Mouse (Mus musculus) olfactory bulb, adult 2 months (tissue): ENCODE data around the gene Sarm1.

Source experiments
- CTCF ChIP-seq: fragments of 200-500 bp; IDR thresholded peaks from 2 replicates; pipeline ENCODE4 v1.5.1; 2012; ENCODE audit warnings: low read depth, mild to moderate bottlenecking, low read length, moderate library complexity; ENCODE audit not compliant: insufficient read depth
- POLR2A ChIP-seq: fragments of 200-500 bp; IDR thresholded peaks from 2 replicates; pipeline ENCODE4 v1.6.1; 2012; ENCODE audit warnings: mild to moderate bottlenecking, low read depth, low read length, moderate library complexity; ENCODE audit not compliant: insufficient read depth

DNA sequence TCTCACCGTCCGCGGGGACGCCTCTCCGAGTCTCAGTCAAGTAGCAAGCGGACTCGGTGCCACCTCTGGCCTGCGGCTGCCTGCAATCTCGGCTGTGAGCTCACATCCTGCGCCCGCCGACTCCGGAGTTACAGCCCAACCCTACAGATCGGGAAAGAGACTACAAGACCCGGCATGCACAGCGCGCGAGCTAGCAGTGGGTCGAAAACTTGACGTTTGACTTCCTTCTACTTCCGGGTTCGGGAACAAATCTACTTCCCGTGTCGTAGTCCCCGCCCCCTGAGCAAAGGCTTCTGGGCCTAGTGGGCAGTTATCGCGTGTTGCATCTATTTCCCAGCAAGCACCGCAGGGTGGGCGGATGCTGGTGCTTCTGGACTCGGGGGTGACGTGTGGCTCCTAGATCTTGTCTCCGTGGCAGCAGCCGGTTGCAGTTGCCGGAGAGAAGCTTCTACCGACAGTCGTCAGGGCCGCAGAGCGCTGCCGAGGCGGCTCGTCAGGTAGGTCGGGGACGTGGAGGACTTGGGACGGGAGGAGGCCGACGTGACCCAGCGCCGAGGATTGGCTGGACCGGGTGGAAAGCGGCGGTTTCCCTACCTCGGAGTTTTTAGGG, 38.6 kb upstream of the Sarm1 start, which contains the start of the genes Tnfaip1 and Ift20:
- no peak for TF ChIP-seq CTCF
- peak; percentile 72 for TF ChIP-seq POLR2A
